Mouse (Mus musculus): ENCODE results near the gene Tor4a. TPM values are rescaled to one million over a fixed set of nuclear protein-coding genes. Genes with fewer than 3 reads are reported as not detected.

Tor4a gene
- polyA plus RNA-seq, 1 experiment from 2014 or later = 2.0 TPM

DNA sequence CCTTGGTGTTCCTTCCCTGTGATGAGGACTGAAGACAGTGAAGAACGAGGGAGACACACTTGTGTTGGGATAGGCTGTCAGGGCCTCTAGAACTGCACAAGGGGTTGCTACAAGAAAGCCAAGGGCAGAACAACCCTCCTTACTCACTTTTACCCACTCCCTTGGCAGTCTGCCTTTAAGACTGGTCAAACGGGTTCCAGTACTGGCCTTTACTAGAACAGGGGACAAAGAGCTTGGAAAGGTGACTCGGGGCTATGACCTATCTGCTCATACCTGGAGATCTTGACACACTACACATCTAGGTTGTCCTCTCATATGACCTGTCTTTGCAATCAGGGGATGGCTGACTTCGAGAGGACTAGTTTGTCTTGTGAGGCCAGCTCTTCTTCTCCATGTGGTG is 40.8 kb upstream of the Tor4a start:
- Histone ChIP-seq H3K36me3 (replicated peaks; ENCODE audit: control insufficient read depth, insufficient read depth) (no peaks in the 10 kb centered on the region), H3K4me2 (replicated peaks) (no peak overlapping the region), H3K4me3 (replicated peaks; ENCODE audit: low read length) (no peak overlapping the region), H3K9ac (no peak overlapping the region), H3K4me1 (replicated peaks; ENCODE audit: control insufficient read depth, insufficient read depth, low read length) (peaks cover 16% of the 10 kb centered on the region), H3K27me3 (ENCODE audit: control insufficient read depth, insufficient read depth, low read length) (peaks cover 6% of the 10 kb centered on the region; the same call in 1 of the 2 replicates), H3K27ac (no peak overlapping the region), H3K9me3 (ENCODE audit: control insufficient read depth, low read length) (no peaks in the 10 kb centered on the region)
- 75% methylated on average over 4 of the region's 4 CpGs for WGBS
- no peak for ATAC-seq (ENCODE audit: low FRiP score)
- no peak for DNase-seq (ENCODE audit: low spot score)

DNA sequence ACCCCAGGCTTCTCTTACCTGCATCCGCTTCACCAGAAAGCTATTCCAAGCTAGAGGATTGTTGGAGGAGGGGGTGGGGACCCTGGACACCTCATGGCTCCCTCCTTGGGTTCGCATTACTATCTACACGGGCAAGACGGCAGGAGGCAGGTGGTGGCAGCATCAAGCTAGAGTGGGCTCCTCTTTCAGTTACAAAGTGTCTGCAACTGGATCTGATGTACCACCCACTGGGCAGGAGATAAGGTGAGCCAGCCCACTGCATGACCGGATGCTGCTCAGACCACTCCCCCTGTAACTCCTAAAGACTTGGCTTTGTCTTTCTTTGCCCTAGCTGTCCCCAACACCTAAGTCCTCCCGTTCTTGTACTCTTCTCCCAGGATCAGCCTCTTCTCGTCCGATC is 39.9 kb upstream of the Tor4a start, which contains the start of gene Rnf224:
Gene Rnf224, minus strand, starts transcription at position 174 of the 400 bp plus-strand sequence.
- Histone ChIP-seq H3K27ac (no peak within 1 kb of the TSS), H3K4me3 (replicated peaks; ENCODE audit: low read length) (no peak within 1 kb of the TSS), H3K4me1 (replicated peaks; ENCODE audit: control insufficient read depth, insufficient read depth, low read length) (peaks cover 8% of the 10 kb centered on the region), H3K36me3 (replicated peaks; ENCODE audit: control insufficient read depth, insufficient read depth) (no peaks in the 10 kb centered on the region), H3K27me3 (ENCODE audit: control insufficient read depth, insufficient read depth, low read length) (peaks cover 6% of the 10 kb centered on the region; the same call in 1 of the 2 replicates), H3K4me2 (replicated peaks) (no peak within 1 kb of the TSS), H3K9me3 (ENCODE audit: control insufficient read depth, low read length) (no peaks in the 10 kb centered on the region), H3K9ac (no peak within 1 kb of the TSS)
- DNase-seq (ENCODE audit: low spot score) (no peak), ATAC-seq (ENCODE audit: low FRiP score) (no peak)
- 49% methylated on average over 8 of the region's 8 CpGs for WGBS

GRCm38 (mm10) chr2:25234551-25235220 is 38.0 kb upstream of the Tor4a start:
- Histone ChIP-seq H3K4me2 (replicated peaks) (no peak overlapping the region), H3K4me1 (replicated peaks; ENCODE audit: control insufficient read depth, insufficient read depth, low read length) (no peaks in the 10 kb centered on the region), H3K36me3 (replicated peaks; ENCODE audit: control insufficient read depth, insufficient read depth) (no peaks in the 10 kb centered on the region), H3K27ac (no peak overlapping the region), H3K4me3 (replicated peaks; ENCODE audit: low read length) (no peak overlapping the region), H3K27me3 (ENCODE audit: control insufficient read depth, insufficient read depth, low read length) (peaks cover 6% of the 10 kb centered on the region; the same call in 1 of the 2 replicates), H3K9me3 (ENCODE audit: control insufficient read depth, low read length) (no peaks in the 10 kb centered on the region), H3K9ac (no peak overlapping the region)
- WGBS = 75% methylated on average over 5 of the region's 5 CpGs
- no peak for ATAC-seq (ENCODE audit: low FRiP score)
- DNase-seq (ENCODE audit: low spot score) = no peak

- Histone ChIP-seq H3K9me3 (ENCODE audit: control insufficient read depth, low read length) (no peaks in the 10 kb centered on the region), H3K4me2 (replicated peaks) (no peak within 1 kb of the TSS), H3K9ac (no peak within 1 kb of the TSS), H3K4me1 (replicated peaks; ENCODE audit: control insufficient read depth, insufficient read depth, low read length) (0 out of 2 replicates have a peak, but pooled peaks cover under 1% of the 10 kb centered on the region), H3K27ac (no peak within 1 kb of the TSS), H3K27me3 (ENCODE audit: control insufficient read depth, insufficient read depth, low read length) (peaks cover 6% of the 10 kb centered on the region; the same call in 1 of the 2 replicates), H3K36me3 (replicated peaks; ENCODE audit: control insufficient read depth, insufficient read depth) (no peaks in the 10 kb centered on the region), H3K4me3 (replicated peaks; ENCODE audit: low read length) (no peak within 1 kb of the TSS)
- WGBS = 83% methylated on average over 3 of the region's 3 CpGs
- DNase-seq (ENCODE audit: low spot score) (no peak), ATAC-seq (ENCODE audit: low FRiP score) (no peak)
Measured at GRCm38 (mm10) chr2:25234050-25234449, 37.4 kb upstream of the Tor4a start, which contains the start of gene Slc34a3. Gene Slc34a3 (minus strand): TSS chr2:25234364.

DNA sequence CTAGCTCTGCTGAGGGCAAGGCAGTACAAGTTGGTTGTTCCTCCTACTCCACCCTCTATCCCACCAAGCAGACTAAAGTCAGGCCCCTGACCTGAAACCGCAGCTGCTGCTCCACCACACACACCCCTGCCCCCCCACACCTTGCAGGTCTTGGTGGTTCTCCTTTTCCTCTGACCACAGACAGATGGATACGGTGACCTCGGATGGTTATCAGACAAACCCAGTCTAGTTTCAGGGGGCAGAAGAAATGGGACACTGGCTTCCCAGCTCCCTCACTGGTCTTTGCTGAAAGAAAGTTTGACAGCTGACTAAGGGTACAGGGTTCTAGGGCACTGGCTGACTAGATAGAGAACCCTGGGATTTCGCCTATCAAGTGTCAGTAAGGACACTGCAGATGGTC is 36.7 kb upstream of the Tor4a start:
- Histone ChIP-seq H3K9me3 (ENCODE audit: control insufficient read depth, low read length) (no peaks in the 10 kb centered on the region), H3K4me1 (replicated peaks; ENCODE audit: control insufficient read depth, insufficient read depth, low read length) (0 out of 2 replicates have a peak, but pooled peaks cover 3% of the 10 kb centered on the region), H3K36me3 (replicated peaks; ENCODE audit: control insufficient read depth, insufficient read depth) (no peaks in the 10 kb centered on the region), H3K4me2 (replicated peaks) (no peak overlapping the region), H3K4me3 (replicated peaks; ENCODE audit: low read length) (no peak overlapping the region), H3K27me3 (ENCODE audit: control insufficient read depth, insufficient read depth, low read length) (peaks cover 6% of the 10 kb centered on the region; the same call in 1 of the 2 replicates), H3K27ac (no peak overlapping the region), H3K9ac (no peak overlapping the region)
- ATAC-seq (ENCODE audit: low FRiP score) (no peak), DNase-seq (ENCODE audit: low spot score) (no peak)
- 79% methylated on average over 4 of the region's 4 CpGs for WGBS

DNA sequence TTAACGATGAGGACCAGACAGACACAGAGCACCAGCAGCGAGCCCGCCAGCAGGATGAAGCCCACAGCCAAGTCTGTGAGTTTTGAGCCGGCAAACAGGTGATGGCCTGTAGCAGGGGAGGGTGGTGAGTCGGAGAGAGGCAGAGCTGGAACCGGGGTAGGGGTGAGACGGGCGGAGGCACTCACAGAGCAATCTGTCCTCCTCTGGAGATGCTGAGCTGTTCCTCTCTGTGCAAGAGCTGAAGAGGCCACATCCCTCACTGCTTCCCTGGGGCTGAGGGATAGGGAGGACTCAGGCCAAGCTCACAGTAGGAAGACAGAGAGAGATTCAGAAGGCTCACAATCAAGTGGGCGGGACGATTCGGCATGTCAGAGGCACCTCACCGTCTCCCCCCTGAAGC is 34.4 kb upstream of the Tor4a start:
- DNase-seq (ENCODE audit: low spot score) = no peak
- Histone ChIP-seq H3K27ac (no peak overlapping the region), H3K4me1 (replicated peaks; ENCODE audit: control insufficient read depth, insufficient read depth, low read length) (0 out of 2 replicates have a peak, but pooled peaks cover 3% of the 10 kb centered on the region), H3K4me2 (replicated peaks) (no peak overlapping the region), H3K4me3 (replicated peaks; ENCODE audit: low read length) (no peak overlapping the region), H3K27me3 (ENCODE audit: control insufficient read depth, insufficient read depth, low read length) (no peaks in the 10 kb centered on the region; the same call in 1 of the 2 replicates), H3K9ac (no peak overlapping the region), H3K36me3 (replicated peaks; ENCODE audit: control insufficient read depth, insufficient read depth) (no peaks in the 10 kb centered on the region), H3K9me3 (ENCODE audit: control insufficient read depth, low read length) (no peaks in the 10 kb centered on the region)
- no peak for ATAC-seq (ENCODE audit: low FRiP score)
- WGBS = 60% methylated on average over 12 of the region's 12 CpGs

GRCm38 (mm10) chr2:25230581-25230980 is 33.9 kb upstream of the Tor4a start:
- H3K36me3 ChIP-seq (replicated peaks; ENCODE audit: control insufficient read depth, insufficient read depth) = no peaks in the 10 kb centered on the region
- no peak for DNase-seq (ENCODE audit: low spot score)
- H3K27ac ChIP-seq = no peak overlapping the region
- H3K9ac ChIP-seq = no peak overlapping the region
- H3K4me1 ChIP-seq (replicated peaks; ENCODE audit: control insufficient read depth, insufficient read depth, low read length) = peaks cover 7% of the 10 kb centered on the region
- ATAC-seq (ENCODE audit: low FRiP score) = no peak
- H3K27me3 ChIP-seq (ENCODE audit: control insufficient read depth, insufficient read depth, low read length) = no peaks in the 10 kb centered on the region
- H3K4me3 ChIP-seq (replicated peaks; ENCODE audit: low read length) = no peak overlapping the region
- WGBS = 89% methylated on average over 7 of the region's 7 CpGs
- no peaks in the 10 kb centered on the region for H3K9me3 ChIP-seq (ENCODE audit: control insufficient read depth, low read length)
- H3K4me2 ChIP-seq (replicated peaks) = no peak overlapping the region

DNA sequence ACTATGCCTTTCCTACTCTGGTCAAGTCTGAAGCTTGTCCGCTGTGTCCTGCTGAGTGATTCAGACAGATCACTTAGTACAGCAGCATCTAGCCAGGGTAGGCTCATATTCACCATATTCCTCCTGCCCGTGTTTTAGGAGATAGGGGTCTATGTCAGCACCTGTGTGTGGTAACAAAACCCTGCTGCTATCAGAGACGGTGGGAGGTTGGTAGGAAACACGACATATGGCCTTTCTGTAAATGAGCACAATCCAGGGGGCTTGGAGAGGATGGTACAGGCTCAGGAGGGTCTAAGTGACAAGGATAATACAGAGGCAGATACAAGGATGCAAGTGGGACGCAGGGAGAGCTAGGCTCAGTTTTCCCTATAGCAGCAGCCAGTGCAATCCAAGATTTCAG is 32.9 kb upstream of the Tor4a start:
- 83% methylated on average over 5 of the region's 5 CpGs for WGBS
- no peaks in the 10 kb centered on the region for H3K9me3 ChIP-seq (ENCODE audit: control insufficient read depth, low read length)
- no peak overlapping the region for H3K4me3 ChIP-seq (replicated peaks; ENCODE audit: low read length)
- H3K4me2 ChIP-seq (replicated peaks) = no peak overlapping the region
- ATAC-seq (ENCODE audit: low FRiP score) (no peak), DNase-seq (ENCODE audit: low spot score) (no peak)
- no peaks in the 10 kb centered on the region for H3K36me3 ChIP-seq (replicated peaks; ENCODE audit: control insufficient read depth, insufficient read depth)
- no peak overlapping the region for H3K27ac ChIP-seq
- no peak overlapping the region for H3K9ac ChIP-seq
- H3K27me3 ChIP-seq (ENCODE audit: control insufficient read depth, insufficient read depth, low read length) = no peaks in the 10 kb centered on the region
- peaks cover 10% of the 10 kb centered on the region for H3K4me1 ChIP-seq (replicated peaks; ENCODE audit: control insufficient read depth, insufficient read depth, low read length)

DNA sequence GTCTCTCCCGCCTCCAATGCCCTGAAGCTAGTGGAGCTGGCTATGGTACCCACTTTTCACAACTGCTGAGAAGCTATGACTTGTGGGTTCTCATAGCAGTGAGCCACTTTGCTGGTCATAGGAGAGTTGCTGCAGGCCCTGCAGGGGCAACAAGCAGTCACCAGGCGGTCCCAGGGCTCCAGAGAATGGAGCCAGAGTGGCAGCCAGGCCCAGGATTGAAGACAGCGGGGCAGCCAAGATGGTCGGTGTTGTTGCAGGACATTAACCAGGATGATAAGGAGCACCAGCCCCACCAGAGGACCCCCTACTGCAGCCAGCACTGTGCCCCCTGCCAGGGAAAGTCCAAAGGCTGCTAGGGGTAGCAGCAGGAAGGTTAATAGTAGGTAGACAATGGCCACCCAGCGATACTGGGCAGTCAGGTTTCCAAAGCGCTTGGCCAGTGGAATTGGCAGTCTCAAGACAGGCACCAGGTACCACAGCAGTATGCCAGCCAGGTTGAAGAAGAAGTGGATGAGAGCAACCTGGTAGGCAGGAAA is 32.4 kb upstream of the Tor4a start:
- no peak for ATAC-seq (ENCODE audit: low FRiP score)
- H3K4me2 ChIP-seq (replicated peaks) = peak overlapping the region; percentile 36; the same call in 1 of the 2 replicates
- no peak overlapping the region for H3K4me3 ChIP-seq (replicated peaks; ENCODE audit: low read length)

More for the DNA sequence above, 32.4 kb upstream of the Tor4a start:
- H3K36me3 ChIP-seq (replicated peaks; ENCODE audit: control insufficient read depth, insufficient read depth) = no peaks in the 10 kb centered on the region
- no peak overlapping the region for H3K9ac ChIP-seq
- DNase-seq (ENCODE audit: low spot score) = no peak
- no peak overlapping the region for H3K27ac ChIP-seq
- peaks cover 10% of the 10 kb centered on the region for H3K4me1 ChIP-seq (replicated peaks; ENCODE audit: control insufficient read depth, insufficient read depth, low read length)
- H3K27me3 ChIP-seq (ENCODE audit: control insufficient read depth, insufficient read depth, low read length) = no peaks in the 10 kb centered on the region
- H3K9me3 ChIP-seq (ENCODE audit: control insufficient read depth, low read length) = no peaks in the 10 kb centered on the region
- WGBS = 72% methylated on average over 6 of the region's 6 CpGs
